Mouse (Mus musculus): ENCODE results near the gene Gpr180. TPM values are rescaled to one million over a fixed set of nuclear protein-coding genes. Genes with fewer than 3 reads are reported as not detected.

Gpr180 gene
- polyA plus RNA-seq, 1 experiment from 2014 or later = 36.2 TPM

DNA sequence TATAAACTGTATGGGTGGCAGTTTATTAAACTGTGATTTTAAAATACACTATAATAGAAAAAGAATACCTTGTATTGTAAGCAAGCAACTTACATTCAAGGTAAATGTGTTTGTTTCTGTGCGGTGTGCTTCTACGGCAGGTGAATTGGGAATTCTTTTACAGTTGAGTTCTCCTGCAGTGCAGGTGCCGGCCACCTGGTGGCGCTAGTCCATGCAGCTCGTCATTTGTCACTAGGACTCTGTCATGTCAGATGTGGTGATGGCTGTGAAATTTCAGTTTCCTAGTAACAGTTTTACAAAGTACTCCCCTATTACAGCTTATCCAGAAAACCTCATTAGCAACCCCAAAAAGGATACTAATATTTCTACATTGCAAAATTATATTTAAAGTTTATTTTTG, 20.2 kb downstream of the Gpr180 start:
- Histone ChIP-seq H3K4me1 (replicated peaks) (no peaks in the 10 kb centered on the region), H3K27me3 (no peaks in the 10 kb centered on the region), H3K9me3 (no peaks in the 10 kb centered on the region), H3K4me3 (no peak overlapping the region), H3K4me2 (no peak overlapping the region), H3K9ac (no peak overlapping the region), H3K36me3 (peaks cover 60% of the 10 kb centered on the region), H3K27ac (no peak overlapping the region)
- ATAC-seq (ENCODE audit: low FRiP score) = no peak
- 24% methylated on average over 5 of the region's 5 CpGs for WGBS

- no peaks in the 10 kb centered on the region for H3K9me3 ChIP-seq
- H3K4me1 ChIP-seq (replicated peaks) = no peaks in the 10 kb centered on the region
- H3K4me2 ChIP-seq = no peak overlapping the region
- no peak overlapping the region for H3K4me3 ChIP-seq
- H3K27me3 ChIP-seq = no peaks in the 10 kb centered on the region
- peaks cover 46% of the 10 kb centered on the region for H3K36me3 ChIP-seq
- WGBS = 91% methylated on average over 3 of the region's 3 CpGs
- H3K9ac ChIP-seq = no peak overlapping the region
- no peak for ATAC-seq (ENCODE audit: low FRiP score)
- no peak overlapping the region for H3K27ac ChIP-seq
Observed at GRCm38 (mm10) chr14:118161751-118162150, 24.8 kb downstream of the Gpr180 start.

GRCm38 (mm10) chr14:118162640-118163039, 25.7 kb downstream of the Gpr180 start:
- H3K9me3 ChIP-seq = no peaks in the 10 kb centered on the region
- H3K4me3 ChIP-seq = no peak overlapping the region
- no peak overlapping the region for H3K9ac ChIP-seq
- H3K4me2 ChIP-seq = no peak overlapping the region
- no peak overlapping the region for H3K27ac ChIP-seq
- no peak for ATAC-seq (ENCODE audit: low FRiP score)
- no peaks in the 10 kb centered on the region for H3K4me1 ChIP-seq (replicated peaks)
- 66% methylated on average over 14 of the region's 14 CpGs for WGBS
- H3K27me3 ChIP-seq = no peaks in the 10 kb centered on the region
- peaks cover 46% of the 10 kb centered on the region for H3K36me3 ChIP-seq

GRCm38 (mm10) chr14:118168776-118169175, 31.8 kb downstream of the Gpr180 start:
- ATAC-seq (ENCODE audit: low FRiP score) = no peak
- no peaks in the 10 kb centered on the region for H3K9me3 ChIP-seq
- no peak overlapping the region for H3K4me3 ChIP-seq
- H3K27ac ChIP-seq = no peak overlapping the region
- WGBS = 96% methylated on average over 4 of the region's 4 CpGs
- H3K4me2 ChIP-seq = no peak overlapping the region
- H3K4me1 ChIP-seq (replicated peaks) = no peaks in the 10 kb centered on the region
- H3K36me3 ChIP-seq = peaks cover 18% of the 10 kb centered on the region
- no peaks in the 10 kb centered on the region for H3K27me3 ChIP-seq
- H3K9ac ChIP-seq = no peak overlapping the region

DNA sequence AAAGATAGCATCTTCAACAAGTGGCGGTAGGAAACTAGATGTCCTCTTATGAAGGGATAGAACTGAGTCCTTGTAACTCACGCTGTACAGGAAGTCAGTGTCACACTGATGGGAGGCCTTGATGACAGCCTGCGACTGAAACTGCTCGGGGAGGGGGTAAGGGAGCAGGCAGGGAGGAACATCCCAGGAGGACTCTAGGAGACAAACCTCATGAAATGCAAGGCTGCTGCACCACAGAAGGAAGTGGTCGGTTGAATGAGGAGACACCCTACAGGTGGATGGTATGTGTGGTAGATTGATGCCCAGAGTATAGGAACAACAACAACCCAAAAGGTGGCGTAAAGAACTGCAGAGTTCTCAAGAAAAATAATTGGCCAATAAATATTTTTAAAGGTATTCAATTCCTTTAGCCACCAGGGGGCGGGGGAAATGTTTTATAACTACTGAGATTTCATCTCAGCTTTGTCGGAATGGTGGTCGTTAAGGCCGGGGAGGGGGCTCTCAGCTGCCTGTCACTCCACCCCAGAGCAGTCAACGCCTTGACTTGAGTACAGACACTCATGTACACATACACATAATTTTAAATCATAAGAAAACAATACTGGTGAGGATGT, 36.7 kb downstream of the Gpr180 start:
- Histone ChIP-seq H3K4me2 (no peak overlapping the region), H3K27me3 (0 out of 2 replicates have a peak, but pooled peaks cover 3% of the 10 kb centered on the region), H3K4me1 (replicated peaks) (no peaks in the 10 kb centered on the region), H3K36me3 (peaks cover 12% of the 10 kb centered on the region), H3K4me3 (no peak overlapping the region), H3K9me3 (no peaks in the 10 kb centered on the region), H3K27ac (no peak overlapping the region), H3K9ac (no peak overlapping the region)
- ATAC-seq (ENCODE audit: low FRiP score) = no peak
- 65% methylated on average over 11 of the region's 11 CpGs for WGBS

DNA sequence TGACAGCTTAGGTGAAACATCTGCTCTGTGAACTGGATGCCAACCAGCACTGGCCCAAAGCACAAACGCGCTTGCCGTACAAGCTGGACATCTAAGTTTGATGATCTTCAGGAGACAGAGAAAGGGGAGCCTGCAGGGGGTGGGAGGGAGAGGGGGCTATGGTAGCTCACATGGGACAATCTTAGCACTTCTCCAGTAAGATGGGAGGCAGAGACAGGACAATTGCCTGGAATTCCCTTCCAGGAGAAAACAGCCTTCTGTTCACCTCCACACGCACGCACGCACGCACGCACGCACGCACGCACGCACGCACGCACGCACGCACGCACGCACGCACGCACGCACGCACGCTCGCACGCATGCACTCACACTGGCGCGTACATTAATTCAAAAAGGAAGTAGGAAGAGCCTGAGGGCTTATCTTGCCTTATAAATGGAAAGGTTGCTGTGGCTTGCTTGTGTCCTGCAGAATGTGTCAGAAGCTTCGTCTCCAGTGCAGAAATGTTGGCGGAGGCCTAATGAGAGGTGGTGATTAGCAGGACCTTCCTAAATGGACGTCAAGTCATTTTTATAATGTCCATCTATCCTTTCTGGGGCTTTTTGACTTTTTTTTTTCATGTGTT, 38.2 kb downstream of the Gpr180 start:
- Histone ChIP-seq H3K27ac (no peak overlapping the region), H3K4me1 (replicated peaks) (peaks cover 4% of the 10 kb centered on the region; the same call in 1 of the 2 replicates), H3K4me3 (no peak overlapping the region), H3K27me3 (0 out of 2 replicates have a peak, but pooled peaks cover 3% of the 10 kb centered on the region), H3K36me3 (no peaks in the 10 kb centered on the region), H3K4me2 (no peak overlapping the region), H3K9me3 (no peaks in the 10 kb centered on the region), H3K9ac (no peak overlapping the region)
- ATAC-seq (ENCODE audit: low FRiP score) = no peak
- 89% methylated on average over 30 of the region's 30 CpGs for WGBS

- no peak overlapping the region for H3K4me3 ChIP-seq
- 94% methylated on average over 12 of the region's 12 CpGs for WGBS
Observed at GRCm38 (mm10) chr14:118175694-118176085, 38.7 kb downstream of the Gpr180 start.

GRCm38 (mm10) chr14:118179251-118179650, 42.3 kb downstream of the Gpr180 start:
- Histone ChIP-seq H3K4me3 (no peak overlapping the region), H3K4me2 (peak overlapping the region; percentile 73), H3K9me3 (no peaks in the 10 kb centered on the region), H3K36me3 (no peaks in the 10 kb centered on the region), H3K4me1 (replicated peaks) (peaks cover 4% of the 10 kb centered on the region; the same call in 1 of the 2 replicates), H3K27me3 (0 out of 2 replicates have a peak, but pooled peaks cover 3% of the 10 kb centered on the region), H3K9ac (no peak overlapping the region), H3K27ac (no peak overlapping the region)
- WGBS = 71% methylated on average over 1 of the region's 1 CpGs
- ATAC-seq (ENCODE audit: low FRiP score) = no peak

More at GRCm38 (mm10) chr14:118175694-118176085, 38.7 kb downstream of the Gpr180 start:
- ATAC-seq (ENCODE audit: low FRiP score) = no peak
- Histone ChIP-seq H3K4me1 (replicated peaks) (peaks cover 4% of the 10 kb centered on the region; the same call in 1 of the 2 replicates), H3K36me3 (no peaks in the 10 kb centered on the region), H3K4me2 (no peak overlapping the region), H3K27ac (no peak overlapping the region), H3K9me3 (no peaks in the 10 kb centered on the region), H3K9ac (no peak overlapping the region), H3K27me3 (0 out of 2 replicates have a peak, but pooled peaks cover 3% of the 10 kb centered on the region)

- H3K27ac ChIP-seq = peak overlapping the region; percentile 89
- WGBS = 30% methylated on average over 7 of the region's 7 CpGs
- H3K27me3 ChIP-seq = 0 out of 2 replicates have a peak, but pooled peaks cover 3% of the 10 kb centered on the region
- no peaks in the 10 kb centered on the region for H3K36me3 ChIP-seq
- H3K4me3 ChIP-seq = peak overlapping the region; percentile 51
- H3K9me3 ChIP-seq = no peaks in the 10 kb centered on the region
- peaks cover 4% of the 10 kb centered on the region; the same call in 1 of the 2 replicates for H3K4me1 ChIP-seq (replicated peaks)
- peak overlapping the region; percentile 69 for H3K9ac ChIP-seq
- no peak; the same call in 1 of the 2 replicates for ATAC-seq (ENCODE audit: low FRiP score)
- H3K4me2 ChIP-seq = peak overlapping the region; percentile 73
Observed at GRCm38 (mm10) chr14:118179701-118180100, 42.7 kb downstream of the Gpr180 start.

DNA sequence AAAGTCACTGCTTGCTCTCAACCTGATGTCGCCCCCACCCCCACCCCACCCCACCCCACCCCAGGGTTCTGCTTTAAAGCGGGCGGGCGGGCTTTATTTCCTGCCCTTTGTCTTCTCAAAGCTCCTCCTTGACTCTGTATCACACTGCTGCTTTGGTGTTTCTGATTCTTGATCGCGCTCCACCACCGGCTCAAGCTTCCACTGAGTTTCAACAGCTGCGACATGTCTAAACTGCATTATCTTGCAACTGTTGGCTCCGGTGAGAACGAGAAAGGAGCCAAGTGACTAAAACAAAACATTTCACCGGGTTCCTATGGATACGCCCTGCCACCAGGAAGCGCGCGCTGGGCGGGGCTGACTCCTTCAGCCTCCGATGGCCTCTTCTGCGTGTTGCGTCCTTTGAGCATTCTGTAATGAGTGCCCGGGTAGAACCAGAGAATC, 43.2 kb downstream of the Gpr180 start:
- Histone ChIP-seq H3K4me3 (peak overlapping the region; percentile 51), H3K4me1 (replicated peaks) (peaks cover 4% of the 10 kb centered on the region; the same call in 1 of the 2 replicates), H3K9ac (peak overlapping the region; percentile 69), H3K27ac (peak overlapping the region; percentile 89), H3K4me2 (peak overlapping the region; percentile 73), H3K9me3 (no peaks in the 10 kb centered on the region), H3K27me3 (0 out of 2 replicates have a peak, but pooled peaks cover 3% of the 10 kb centered on the region), H3K36me3 (no peaks in the 10 kb centered on the region)
- WGBS = under 1% methylated on average over 19 of the region's 20 CpGs
- ATAC-seq (ENCODE audit: low FRiP score) = peak; percentile 92

DNA sequence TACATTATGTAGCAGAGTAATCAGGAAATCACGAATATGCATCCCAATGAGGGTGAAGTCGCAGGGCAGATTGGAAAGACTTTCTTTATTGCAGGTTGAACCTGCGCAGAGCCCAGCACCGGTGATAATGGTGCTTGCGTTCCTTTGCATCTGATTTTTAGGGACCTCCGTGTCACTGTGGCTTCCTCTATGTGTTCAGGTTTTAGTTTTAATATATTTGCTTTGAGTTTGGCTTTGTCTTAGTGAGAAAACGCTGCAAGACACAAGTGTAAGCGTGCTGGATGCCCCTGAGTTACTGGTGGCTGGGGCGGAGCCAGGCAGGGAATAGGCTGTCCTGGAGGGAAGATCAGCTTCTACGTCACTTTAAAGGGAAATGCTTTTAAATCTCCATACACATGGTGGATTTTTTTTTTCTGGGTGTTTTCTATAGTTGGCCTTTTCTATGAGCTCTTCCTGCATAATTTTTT, 43.8 kb downstream of the Gpr180 start:
- peak; percentile 91 for ATAC-seq (ENCODE audit: low FRiP score)
- 2% methylated on average over 10 of the region's 10 CpGs for WGBS

DNA sequence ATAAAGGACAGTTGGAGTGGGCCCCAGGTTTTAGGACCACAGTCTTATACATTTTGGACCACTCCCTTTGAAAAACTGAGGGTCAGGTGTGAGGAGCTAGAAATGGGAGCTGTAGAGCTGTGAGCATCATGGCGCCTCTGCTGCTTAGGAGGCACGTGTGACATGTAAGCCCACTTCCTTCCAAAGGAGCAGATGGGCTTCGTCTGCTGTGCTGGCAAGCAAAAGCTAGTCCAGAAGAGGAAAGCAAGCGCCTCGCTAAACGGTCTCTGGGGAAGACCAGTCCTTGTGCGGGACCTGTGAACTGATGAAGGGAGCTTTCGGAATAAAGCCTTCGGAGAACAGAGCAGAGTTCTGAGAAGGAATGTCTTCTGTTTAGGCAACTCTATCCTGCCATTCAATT, 54.5 kb downstream of the Gpr180 start:
- no peak overlapping the region for H3K4me2 ChIP-seq
- H3K4me3 ChIP-seq = no peak overlapping the region
- peaks cover 7% of the 10 kb centered on the region; the same call in 1 of the 2 replicates for H3K4me1 ChIP-seq (replicated peaks)
- peaks cover 19% of the 10 kb centered on the region for H3K27me3 ChIP-seq
- H3K27ac ChIP-seq = no peak overlapping the region
- 90% methylated on average over 9 of the region's 9 CpGs for WGBS
- no peak overlapping the region for H3K9ac ChIP-seq
- no peaks in the 10 kb centered on the region for H3K9me3 ChIP-seq
- ATAC-seq (ENCODE audit: low FRiP score) = no peak
- H3K36me3 ChIP-seq = no peaks in the 10 kb centered on the region

More for the DNA sequence above, 43.8 kb downstream of the Gpr180 start:
- Histone ChIP-seq H3K9ac (peak overlapping the region; percentile 69), H3K27ac (peak overlapping the region; percentile 89), H3K4me3 (peak overlapping the region; percentile 51), H3K9me3 (no peaks in the 10 kb centered on the region), H3K27me3 (0 out of 2 replicates have a peak, but pooled peaks cover 3% of the 10 kb centered on the region), H3K4me1 (replicated peaks) (peaks cover 4% of the 10 kb centered on the region; the same call in 1 of the 2 replicates), H3K36me3 (no peaks in the 10 kb centered on the region), H3K4me2 (peak overlapping the region; percentile 73)
